21 mouse cellular contexts compared by ENCODE assay signal in genomic region chr10:107946348-107946747, GRCm38 (mm10). TPM values are rescaled to one million over a fixed set of nuclear protein-coding genes. Genes with fewer than 3 reads are reported as not detected.
DNase-seq lines count a peak whose midpoint lies in the region; ATAC-seq and TF ChIP-seq lines count a peak whose summit lies in the region.
"Had no signal": no experiment of that assay in that cellular context is flagged by ENCODE, and none has a peak within 500 bp of the region (broad histone marks: within the 10 kb centered on the region; RNA-seq: fewer than 3 reads in every experiment).

No protein-coding gene starts in this region.

- no peak overlapping the region for H3K4me2 ChIP-seq in hindbrain, embryonic 14.5 days (replicated peaks)
- H3K4me2 ChIP-seq in intestine, postnatal 0 days (replicated peaks; ENCODE audit: low read depth), result no peak overlapping the region
- H3K4me2 ChIP-seq: embryonic facial prominence, embryonic 15.5 days; forebrain, embryonic 13.5 days; limb, embryonic 13.5 days; liver, embryonic 15.5 days; midbrain, embryonic 15.5 days had no signal

- H3K27ac ChIP-seq in hindbrain, embryonic 10.5 days, result no peak overlapping the region
- H3K27ac ChIP-seq in hindbrain, embryonic 14.5 days, result no peak overlapping the region
- no peak overlapping the region for H3K27ac ChIP-seq in embryonic facial prominence, embryonic 10.5 days (replicated peaks)
- no peak overlapping the region for H3K27ac ChIP-seq in intestine, postnatal 0 days (ENCODE audit: low read depth, low read length)
- H3K27ac ChIP-seq: embryonic facial prominence, embryonic 15.5 days; forebrain, embryonic 13.5 days; limb, embryonic 13.5 days; liver, embryonic 15.5 days; midbrain, embryonic 15.5 days had no signal

- no peaks in the 10 kb centered on the region for H3K36me3 ChIP-seq in hindbrain, embryonic 10.5 days
- no peaks in the 10 kb centered on the region for H3K36me3 ChIP-seq in hindbrain, embryonic 14.5 days (replicated peaks; ENCODE audit: control insufficient read depth, insufficient read depth)
- H3K36me3 ChIP-seq in embryonic facial prominence, embryonic 10.5 days (replicated peaks), result no peaks in the 10 kb centered on the region
- H3K36me3 ChIP-seq in intestine, postnatal 0 days (ENCODE audit: control insufficient read depth, insufficient read depth), result no peaks in the 10 kb centered on the region
- H3K36me3 ChIP-seq: embryonic facial prominence, embryonic 15.5 days; limb, embryonic 13.5 days; liver, embryonic 15.5 days; midbrain, embryonic 15.5 days had no signal

- ATAC-seq in hindbrain, embryonic 14.5 days (ENCODE audit: low FRiP score), result no peak
- peak; percentile 21 for ATAC-seq in megakaryocyte progenitor cell, adult 5-6 weeks (replicated peaks; ENCODE audit: poor library complexity)
- no peak for ATAC-seq in intestine, postnatal 0 days
- ATAC-seq: forebrain, embryonic 13.5 days; hindbrain, embryonic 16.5 days; midbrain, embryonic 15.5 days had no signal

- no peaks in the 10 kb centered on the region for H3K4me1 ChIP-seq in hindbrain, embryonic 10.5 days (replicated peaks)
- no peaks in the 10 kb centered on the region for H3K4me1 ChIP-seq in hindbrain, embryonic 14.5 days (replicated peaks; ENCODE audit: control insufficient read depth, insufficient read depth, low read length)
- H3K4me1 ChIP-seq in embryonic facial prominence, embryonic 10.5 days, result peaks cover 3% of the 10 kb centered on the region; the same call in 1 of the 2 replicates
- H3K4me1 ChIP-seq in intestine, postnatal 0 days (replicated peaks; ENCODE audit: control insufficient read depth, insufficient read depth, low read length), result no peaks in the 10 kb centered on the region
- H3K4me1 ChIP-seq: embryonic facial prominence, embryonic 15.5 days; forebrain, embryonic 13.5 days; limb, embryonic 13.5 days; liver, embryonic 15.5 days; midbrain, embryonic 15.5 days had no signal

- H3K4me3 ChIP-seq in hindbrain, embryonic 10.5 days, result no peak overlapping the region
- no peak overlapping the region for H3K4me3 ChIP-seq in hindbrain, embryonic 14.5 days (replicated peaks; ENCODE audit: low read length)
- no peak overlapping the region for H3K4me3 ChIP-seq in embryonic facial prominence, embryonic 10.5 days
- no peak overlapping the region for H3K4me3 ChIP-seq in intestine, postnatal 0 days (ENCODE audit: low read depth, low read length)
- H3K4me3 ChIP-seq: embryonic facial prominence, embryonic 15.5 days; forebrain, embryonic 13.5 days; limb, embryonic 13.5 days; liver, embryonic 15.5 days; midbrain, embryonic 15.5 days had no signal

- DNase-seq in hindbrain, embryonic 10.5 days (ENCODE audit: low spot score), result peak; percentile 33
- DNase-seq in hindbrain, embryonic 14.5 days (ENCODE audit: low spot score), result no peak
- peak; percentile 40 for DNase-seq in R1 (ENCODE audit: low read depth, low spot score)
- peak; percentile 59 for DNase-seq in embryonic facial prominence, embryonic 10.5 days (ENCODE audit: low spot score)
- no peak for DNase-seq in ovary, postnatal 14 days (ENCODE audit: low spot score)
- DNase-seq in gastrocnemius, postnatal 36 days, result no peak
- DNase-seq: cerebellum, postnatal 10 days; heart, postnatal 14 days; kidney, adult 2 months; kidney, postnatal 4 days; lung, postnatal 14 days; thymus, adult 2 months had no signal

- 55% methylated on average over 5 of the region's 5 CpGs for WGBS in hindbrain, embryonic 10.5 days
- WGBS in hindbrain, embryonic 14.5 days, result 66% methylated on average over 5 of the region's 5 CpGs
- WGBS in embryonic facial prominence, embryonic 10.5 days, result 29% methylated on average over 5 of the region's 5 CpGs
- WGBS in intestine, postnatal 0 days, result 55% methylated on average over 5 of the region's 5 CpGs

- no peak for TF ChIP-seq CTCF in intestine, postnatal 0 days (IDR thresholded peaks at IDR 0.05; ENCODE audit: low read depth)

- intact Hi-C loops in gastrocnemius, postnatal 36 days (cut with DNase I), result no loop called here

- H3K9me3 ChIP-seq in hindbrain, embryonic 10.5 days, result no peaks in the 10 kb centered on the region
- H3K9me3 ChIP-seq in hindbrain, embryonic 14.5 days (ENCODE audit: control insufficient read depth, low read length), result no peaks in the 10 kb centered on the region
- H3K9me3 ChIP-seq in embryonic facial prominence, embryonic 10.5 days, result no peaks in the 10 kb centered on the region
- no peaks in the 10 kb centered on the region for H3K9me3 ChIP-seq in intestine, postnatal 0 days (ENCODE audit: control insufficient read depth)
- H3K9me3 ChIP-seq: embryonic facial prominence, embryonic 15.5 days; forebrain, embryonic 13.5 days; limb, embryonic 13.5 days; liver, embryonic 15.5 days; midbrain, embryonic 15.5 days had no signal

- H3K9ac ChIP-seq in hindbrain, embryonic 14.5 days, result no peak overlapping the region
- H3K9ac ChIP-seq in intestine, postnatal 0 days (ENCODE audit: low read depth, low read length), result no peak overlapping the region
- H3K9ac ChIP-seq: embryonic facial prominence, embryonic 15.5 days; forebrain, embryonic 13.5 days; limb, embryonic 13.5 days; liver, embryonic 15.5 days; midbrain, embryonic 15.5 days had no signal

- H3K27me3 ChIP-seq in hindbrain, embryonic 10.5 days (ENCODE audit: insufficient read depth, poor library complexity, severe bottlenecking), result no peaks in the 10 kb centered on the region
- H3K27me3 ChIP-seq in hindbrain, embryonic 14.5 days (ENCODE audit: control insufficient read depth, insufficient read depth, low read length), result no peaks in the 10 kb centered on the region
- H3K27me3 ChIP-seq in embryonic facial prominence, embryonic 10.5 days (replicated peaks; ENCODE audit: low read depth, poor library complexity, severe bottlenecking), result no peaks in the 10 kb centered on the region
- no peaks in the 10 kb centered on the region for H3K27me3 ChIP-seq in intestine, postnatal 0 days (replicated peaks; ENCODE audit: control insufficient read depth, insufficient read depth, low read length)
- H3K27me3 ChIP-seq: embryonic facial prominence, embryonic 15.5 days; forebrain, embryonic 13.5 days; limb, embryonic 13.5 days; liver, embryonic 15.5 days; midbrain, embryonic 15.5 days had no signal

RNA-seq across cellular contexts. Expression of gene Otogl, which starts 34.4 kb away (rescaled TPM):
- polyA plus RNA-seq in hindbrain, embryonic 10.5 days (2016; fragmentation: Nextera tagmentation; extraction: Ambion mirVana), result 0.04 and 0.12 TPM in 2 replicates
- 0.05 TPM in 2 replicates for polyA plus RNA-seq in hindbrain, embryonic 14.5 days (2014; fragmentation: Nextera tagmentation; extraction: Ambion mirVana)
- polyA plus RNA-seq in embryonic facial prominence, embryonic 10.5 days (2016; fragmentation: Nextera tagmentation; extraction: Ambion mirVana), result 0.09 and 0.10 TPM in 2 replicates
- 2.9 and 3.3 TPM in 2 replicates for total RNA-seq in megakaryocyte progenitor cell, adult 5-6 weeks (2015)
- total RNA-seq in megakaryocyte progenitor cell, adult 5-6 weeks (2017), result 1.5 and 2.0 TPM in 2 replicates
- 0.04 TPM in 1 of 2 replicates, not detected in the other for polyA plus RNA-seq in intestine, postnatal 0 days (2015; fragmentation: Nextera tagmentation; extraction: Ambion mirVana)
- total RNA-seq in gastrocnemius, postnatal 36 days (2021), result not detected
- polyA plus RNA-seq: forebrain, embryonic 13.5 days; midbrain, embryonic 15.5 days; neural tube, embryonic 11.5 days had no signal

Comparison
In these comparisons a context has a peak if more than half of its experiments do, and no peak if none do; other contexts are left out.
1. DNase-seq: peak in hindbrain, embryonic 10.5 days (single experiment), R1 (single experiment) and embryonic facial prominence, embryonic 10.5 days (single experiment); none in hindbrain, embryonic 14.5 days (single experiment), ovary, postnatal 14 days (single experiment) and gastrocnemius, postnatal 36 days (0 of 2).